2 mouse cellular contexts compared by ENCODE assay signal in the genomic region with DNA sequence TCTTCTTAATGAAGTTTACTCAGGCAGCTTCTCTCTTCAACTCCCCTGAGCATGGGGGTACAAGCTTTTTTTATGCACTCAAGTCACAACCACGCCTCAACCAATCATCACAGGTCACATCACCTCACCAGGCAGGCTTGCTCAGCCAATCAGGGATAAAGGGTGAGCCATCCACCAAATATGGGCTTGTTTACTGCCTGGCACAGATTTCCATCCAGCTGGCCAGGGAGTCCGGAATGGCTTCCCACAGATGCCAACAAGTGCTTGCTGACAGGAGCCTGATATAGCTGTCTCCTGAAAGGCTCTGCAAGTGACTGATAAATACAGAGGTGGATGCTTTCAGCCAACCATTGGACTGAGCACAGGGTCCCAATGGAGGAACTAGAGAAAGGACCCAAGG. TPM values are rescaled to one million over a fixed set of nuclear protein-coding genes. Genes with fewer than 3 reads are reported as not detected.
"Had no signal": no experiment of that assay in that cellular context is flagged by ENCODE, and none has a peak within 500 bp of the region (broad histone marks: within the 10 kb centered on the region; RNA-seq: fewer than 3 reads in every experiment).

No protein-coding gene starts in this region.

RNA-seq across cellular contexts. Expression of a gene that starts 11.2 kb away (rescaled TPM):
- total RNA-seq: neutrophil, adult 5-6 weeks had no signal
- polyA plus RNA-seq: spleen, adult 2 months had no signal
